Mouse (Mus musculus) inflammation-experienced regulatory T-cells (primary cell): ENCODE results near the gene Ubl3. TPM values are rescaled to one million over a fixed set of nuclear protein-coding genes. Genes with fewer than 3 reads are reported as not detected.

Source experiments
- polyA plus RNA-seq, 2 experiments: library from polyadenylated mRNA; unstranded; fragments of 100-300 nt; shearing (Covaris generic); gene quantifications; one replicate each; pipeline ENCODE4 v1.2.1; 2017

Gene Ubl3
- polyA plus RNA-seq: 100 to 1,000 TPM; 168 to 235 TPM

DNA sequence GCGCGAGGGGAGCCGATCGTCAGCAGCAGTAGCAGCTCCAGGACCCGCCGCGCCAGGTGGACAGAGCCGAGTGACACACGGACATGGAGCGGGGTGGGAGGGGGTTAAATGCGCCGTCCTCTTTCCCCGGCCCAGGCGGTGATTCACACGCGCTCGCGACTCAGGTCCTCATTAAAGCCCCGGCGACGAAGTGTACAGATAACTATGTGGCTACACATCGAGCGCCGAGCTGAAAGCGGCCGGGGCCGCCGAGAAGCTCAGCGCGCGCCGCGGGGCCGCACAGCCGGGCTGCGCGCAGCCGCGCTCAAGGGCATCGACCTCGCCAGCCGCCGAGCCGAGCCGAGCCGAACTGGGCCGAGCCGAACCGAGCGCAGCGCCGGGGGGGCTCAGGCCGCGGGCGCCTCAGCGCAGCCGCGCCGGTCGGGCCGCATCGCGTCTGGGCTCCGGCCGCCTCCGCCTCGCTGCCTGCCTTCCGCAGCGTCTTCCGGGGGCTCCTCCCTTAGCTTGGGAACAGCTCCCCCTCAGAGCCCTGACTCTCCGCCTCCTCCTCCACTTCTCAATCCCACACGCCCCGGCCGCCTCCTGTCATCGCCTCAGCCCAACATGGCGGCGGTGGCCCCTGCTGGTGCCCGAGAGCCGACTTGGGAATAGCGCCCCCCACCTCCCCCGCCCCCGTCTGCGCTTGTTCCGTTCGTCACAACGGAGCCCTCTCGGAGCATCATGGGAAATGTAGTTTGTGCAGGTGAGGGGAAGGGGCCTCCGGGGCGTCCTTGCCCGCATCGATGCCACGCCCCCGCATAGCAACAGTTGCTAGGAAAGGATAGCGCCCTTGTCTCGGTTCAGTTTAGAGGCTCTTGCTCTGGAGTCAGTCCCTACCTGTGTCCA, at the start of gene Ubl3:
Gene Ubl3, minus strand, starts transcription at position 603 of the 885 bp plus-strand sequence.

Other genes starting within 250 kb of the Ubl3 start
- 10 to 100 TPM; 19.9 to 27.4 TPM for gene Slc7a1, start 152.9 kb downstream of the Ubl3 start, polyA plus RNA-seq